Mouse (Mus musculus) G1E (cell line): Measurements from ENCODE around the gene Ptrh1.

ENCODE experiments used
- CTCF ChIP-seq: IDR thresholded peaks from 2 replicates; pipeline ENCODE4 v1.5.1; 2012; ENCODE audit warnings: low read depth, low read length, inconsistent platforms, mixed read lengths
- GATA1 ChIP-seq: IDR thresholded peaks from 2 replicates; pipeline ENCODE4 v1.6.1; 2012; ENCODE audit warnings: borderline replicate concordance, low read length, inconsistent platforms, mixed read lengths
- POLR2AphosphoS5 ChIP-seq: IDR thresholded peaks from 2 replicates; pipeline ENCODE4 v1.6.1; 2012; ENCODE audit warnings: low read depth, low read length, inconsistent platforms; ENCODE audit not compliant: insufficient replicate concordance
- TAL1 ChIP-seq: conservative IDR thresholded peaks from 2 replicates; pipeline ENCODE4 v1.6.1; 2012; ENCODE audit warnings: low read depth, low read length, inconsistent platforms, mixed read lengths

- no peak for TF ChIP-seq CTCF
- no peak for TF ChIP-seq TAL1
- no peak for TF ChIP-seq GATA1
- no peak for TF ChIP-seq POLR2AphosphoS5
Observed at GRCm38 (mm10) chr2:32824181-32824580, 48.6 kb downstream of the Ptrh1 start.
